Mouse (Mus musculus) gastrocnemius, adult 8-10 months (tissue): Measurements from ENCODE around the gene Rpl18. TPM values are rescaled to one million over a fixed set of nuclear protein-coding genes. Genes with fewer than 3 reads are reported as not detected.

Source experiments
- total RNA-seq, 4 experiments: library from RNA; stranded (reverse); gene quantifications; 2 replicates each; pipeline ENCODE4 v1.2.4; 2022

The Rpl18 gene
- total RNA-seq, 4 experiments from 2014 or later, result 479 to 609 (median 594) TPM

Other genes starting within 250 kb of the Rpl18 start
- 10 to 100 TPM; 14.5 to 17.8 (median 15.3) TPM for gene Bax, start 248.6 kb upstream of the Rpl18 start, total RNA-seq
- gene Tulp2, start 233.6 kb upstream of the Rpl18 start, total RNA-seq, result not detected
- 10 to 100 TPM in 3 of 4 experiments, 1 to 10 TPM in 1; 9.7 to 19.4 (median 11.8) TPM for gene Gm45808, start 228.6 kb upstream of the Rpl18 start, total RNA-seq
- gene Dhdh, start 226.7 kb upstream of the Rpl18 start, total RNA-seq, result 10 to 100 TPM; 22.2 to 29.9 (median 27.6) TPM
- gene Nucb1, start 205.1 kb upstream of the Rpl18 start, total RNA-seq, result 10 to 100 TPM; 51.1 to 66.1 (median 56.8) TPM
- 10 to 100 TPM; 19.6 to 34.3 (median 29.4) TPM for gene Ppp1r15a, start 189.2 kb upstream of the Rpl18 start, total RNA-seq
- gene Plekha4, start 189.1 kb upstream of the Rpl18 start, total RNA-seq, result 1 to 10 TPM; 1.4 to 5.4 (median 4.6) TPM
- gene Hsd17b14, start 160.6 kb upstream of the Rpl18 start, total RNA-seq, result 1 to 10 TPM in 1 of 4 experiments, under 1 TPM in 2, not detected in 1; 0.52 to 2.8 (median 0.56) TPM
- 100 to 1,000 TPM in 1 of 4 experiments, 10 to 100 TPM in 3; 82.2 to 107 (median 91.8) TPM for gene Bcat2, start 145.3 kb upstream of the Rpl18 start, total RNA-seq
- gene Fgf21, start 100.0 kb upstream of the Rpl18 start, total RNA-seq, result not detected
- gene Fut1, start 98.2 kb upstream of the Rpl18 start, total RNA-seq, result not detected
- not detected for gene Izumo1, start 93.6 kb upstream of the Rpl18 start, total RNA-seq
- gene Rasip1, start 88.0 kb upstream of the Rpl18 start, total RNA-seq, result 1 to 10 TPM; 5.1 to 7.0 (median 5.3) TPM
- gene Mamstr, start 75.5 kb upstream of the Rpl18 start, total RNA-seq, result 10 to 100 TPM; 18.5 to 36.8 (median 28.8) TPM
- gene Fut2, start 49.1 kb upstream of the Rpl18 start, total RNA-seq, result under 1 TPM; 0.12 to 0.29 (median 0.20) TPM
- under 1 TPM; 0.18 to 0.48 (median 0.27) TPM for gene Ntn5, start 31.4 kb upstream of the Rpl18 start, total RNA-seq
- gene Sec1, start 21.1 kb upstream of the Rpl18 start, total RNA-seq, result under 1 TPM in 3 of 4 experiments, not detected in 1; 0.12 to 0.18 (median 0.16) TPM
- 10 to 100 TPM; 14.3 to 18.2 (median 16.1) TPM for gene Car11, start 15.6 kb upstream of the Rpl18 start, total RNA-seq
- 100 to 1,000 TPM in 3 of 4 experiments, 10 to 100 TPM in 1; 69.5 to 173 (median 143) TPM for gene Dbp, start 10.4 kb upstream of the Rpl18 start, total RNA-seq
- 10 to 100 TPM; 10.6 to 15.0 (median 13.0) TPM for gene Sphk2, start 2.5 kb downstream of the Rpl18 start, total RNA-seq
- gene Fam83e, start 5.8 kb downstream of the Rpl18 start, total RNA-seq, result under 1 TPM in 2 of 4 experiments, not detected in 2; 0.10 to 0.38 TPM
- gene Spaca4, start 10.4 kb downstream of the Rpl18 start, total RNA-seq, result not detected
- gene Lmtk3, start 68.3 kb downstream of the Rpl18 start, total RNA-seq, result not detected
- gene Sult2b1, start 69.2 kb downstream of the Rpl18 start, total RNA-seq, result not detected
- 10 to 100 TPM; 25.2 to 34.3 (median 30.8) TPM for gene Cyth2, start 99.1 kb downstream of the Rpl18 start, total RNA-seq
- gene Kcnj14, start 109.3 kb downstream of the Rpl18 start, total RNA-seq, result under 1 TPM in 2 of 4 experiments, not detected in 2; 0.11 to 0.29 TPM
- gene Grwd1, start 115.5 kb downstream of the Rpl18 start, total RNA-seq, result 10 to 100 TPM; 15.5 to 17.3 (median 16.1) TPM
- 10 to 100 TPM; 68.0 to 73.7 (median 70.1) TPM for gene Kdelr1, start 157.3 kb downstream of the Rpl18 start, total RNA-seq
- under 1 TPM in 2 of 4 experiments, not detected in 2; 0.07 to 0.11 TPM for gene Grin2d, start 162.9 kb downstream of the Rpl18 start, total RNA-seq
- not detected for gene Syngr4, start 181.3 kb downstream of the Rpl18 start, total RNA-seq
- 10 to 100 TPM; 52.6 to 67.7 (median 56.3) TPM for gene Tmem143, start 181.5 kb downstream of the Rpl18 start, total RNA-seq
- 10 to 100 TPM in 1 of 4 experiments, 1 to 10 TPM in 3; 6.2 to 10.2 (median 6.8) TPM for gene Emp3, start 205.9 kb downstream of the Rpl18 start, total RNA-seq
- under 1 TPM in 3 of 4 experiments, not detected in 1; 0.19 to 0.85 (median 0.29) TPM for gene Ccdc114, start 208.6 kb downstream of the Rpl18 start, total RNA-seq